Mouse (Mus musculus) thymus, adult 2 months (tissue): ENCODE measurements around the gene 4933402J07Rik.

Source experiments
- CTCF ChIP-seq: fragments of 200-500 bp; IDR thresholded peaks from 2 replicates; pipeline ENCODE4 v1.5.1; 2012; ENCODE audit warnings: mild to moderate bottlenecking, control low read depth, low read length, moderate library complexity, borderline replicate concordance; ENCODE audit not compliant: control insufficient read depth, poor library complexity, insufficient read depth; ENCODE audit errors: extremely low read depth
- POLR2A ChIP-seq: fragments of 200-500 bp; IDR thresholded peaks from 2 replicates; pipeline ENCODE4 v1.6.1; 2012; ENCODE audit warnings: mild to moderate bottlenecking, low read length, control low read depth, moderate library complexity; ENCODE audit not compliant: control insufficient read depth, poor library complexity, insufficient read depth; ENCODE audit errors: extremely low read depth

DNA sequence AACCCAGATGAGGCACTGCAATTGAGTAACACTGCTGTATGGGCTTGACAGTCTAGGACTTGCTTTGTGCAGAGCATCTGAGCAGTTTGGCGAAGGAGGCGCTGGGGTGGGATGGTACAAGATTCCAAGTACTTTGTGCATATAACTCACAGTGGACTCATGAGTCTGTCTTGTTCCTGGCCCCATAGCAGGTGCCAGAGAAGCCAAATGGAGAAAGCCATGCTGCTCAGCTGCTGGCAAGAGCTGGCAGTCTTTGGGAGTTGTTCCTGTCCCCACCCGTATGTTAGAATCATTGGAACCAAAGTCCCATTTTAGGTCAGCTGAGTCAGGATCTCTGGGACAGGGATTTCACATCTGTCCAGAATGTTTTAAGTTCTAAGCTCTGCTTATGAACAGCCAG lies 46.5 kb upstream of the 4933402J07Rik start:
- TF ChIP-seq POLR2A = no peak
- no peak for TF ChIP-seq CTCF
